Mouse (Mus musculus) spleen, adult 10 weeks (tissue): ENCODE data around the gene Vmn2r99. TPM values are rescaled to one million over a fixed set of nuclear protein-coding genes. Genes with fewer than 3 reads are reported as not detected.

Experiments used
- polyA plus RNA-seq: library from polyadenylated mRNA; stranded (reverse); fragments of 350-450 nt; fragmentation: Illumina TruSeq; extraction: RNeasy Lipid Tissue Mini Kit (QIAGEN cat#74804); gene quantifications from one replicate; pipeline ENCODE4 v1.2.3, GENCODE M21; 2015; ENCODE audit warnings: low replicate concordance; ENCODE audit not compliant: insufficient read depth

The Vmn2r99 gene
- polyA plus RNA-seq, result not detected

GRCm38 (mm10) chr17:19361649-19362048 is at the start of gene Vmn2r99:
Gene Vmn2r99 (plus strand): TSS chr17:19361949.

Other genes starting within 250 kb of the Vmn2r99 start
- gene Vmn2r100, start 142.8 kb downstream of the Vmn2r99 start, polyA plus RNA-seq, result not detected
- gene Vmn2r101, start 215.3 kb downstream of the Vmn2r99 start, polyA plus RNA-seq, result not detected